Mouse (Mus musculus) hindbrain, embryonic 15.5 days (tissue): Measurements from ENCODE around the gene Orc4. TPM values are rescaled to one million over a fixed set of nuclear protein-coding genes. Genes with fewer than 3 reads are reported as not detected.
A peak's percentile ranks its signal among the peaks of the same experiment; 100 is the strongest.
"Not testable (repeated sequence)": the region's sequence is repeated elsewhere in the genome, so short reads cannot be mapped to it uniquely, and the experiment has no call there.

Source experiments
- ATAC-seq: fragments of 200-750 bp; cut with Nextera tagmentation; 2 replicates; pipeline ENCODE4 v1.8.0; 2017; ENCODE audit warnings: low read depth, moderate number of reproducible peaks, moderate TSS enrichment; ENCODE audit not compliant: low FRiP score
- H3K27ac ChIP-seq: fragments of 300-500 bp; sonication (generic); replicated peaks from 2 replicates; pipeline ENCODE4 v1.5.1; 2015; ENCODE audit warnings: mild to moderate bottlenecking, inconsistent platforms
- H3K27me3 ChIP-seq: fragments of 300-500 bp; sonication (generic); 2 replicates; pipeline ENCODE4 v1.6.1; 2015; ENCODE audit warnings: control low read depth, inconsistent platforms
- H3K36me3 ChIP-seq: fragments of 300-500 bp; sonication (generic); 2 replicates; pipeline ENCODE4 v1.6.1; 2015; ENCODE audit warnings: control low read depth, inconsistent platforms
- H3K4me1 ChIP-seq: fragments of 300-500 bp; sonication (generic); replicated peaks from 2 replicates; pipeline ENCODE4 v1.6.1; 2015; ENCODE audit warnings: control low read depth, inconsistent platforms
- H3K4me2 ChIP-seq: fragments of 300-500 bp; sonication (generic); 2 replicates; pipeline ENCODE4 v1.6.1; 2015; ENCODE audit warnings: moderate library complexity, mild to moderate bottlenecking, inconsistent platforms
- H3K4me3 ChIP-seq: fragments of 300-500 bp; sonication (generic); 2 replicates; pipeline ENCODE4 v1.5.1; 2015; ENCODE audit warnings: mild to moderate bottlenecking, inconsistent platforms
- H3K9ac ChIP-seq: fragments of 300-500 bp; sonication (generic); 2 replicates; pipeline ENCODE4 v1.6.1; 2015; ENCODE audit warnings: inconsistent platforms
- H3K9me3 ChIP-seq: fragments of 300-500 bp; sonication (generic); 2 replicates; pipeline ENCODE4 v1.6.1; 2016; ENCODE audit warnings: control low read depth, inconsistent platforms
- WGBS: fragments of 180-500 bp; shearing (Covaris S2); methylation state at CpG from one replicate; pipeline ENCODE4 v1.1.7; 2015; 5-methylcytosine and 5-hydroxymethylcytosine counted together
- polyA plus RNA-seq: library from polyadenylated mRNA; unstranded; fragments of >200 nt; fragmentation: Nextera tagmentation; extraction: Ambion mirVana; gene quantifications from 2 replicates; pipeline ENCODE4 v1.2.1, GENCODE M21; 2015

The Orc4 gene
- polyA plus RNA-seq, 1 experiment from 2014 or later: 85.5 TPM

- Histone ChIP-seq H3K4me2 (no peak overlapping the region), H3K9ac (no peak overlapping the region), H3K27ac (peak overlapping the region; percentile 11; the same call in 1 of the 2 replicates), H3K27me3 (no peaks in the 10 kb centered on the region), H3K9me3 (no peaks in the 10 kb centered on the region), H3K4me3 (no peak overlapping the region), H3K36me3 (no peaks in the 10 kb centered on the region), H3K4me1 (peaks cover 4% of the 10 kb centered on the region; the same call in 1 of the 2 replicates)
- peak; percentile 73 for ATAC-seq
Measured at GRCm38 (mm10) chr2:48885945-48886344, 64.1 kb downstream of the Orc4 start.

DNA sequence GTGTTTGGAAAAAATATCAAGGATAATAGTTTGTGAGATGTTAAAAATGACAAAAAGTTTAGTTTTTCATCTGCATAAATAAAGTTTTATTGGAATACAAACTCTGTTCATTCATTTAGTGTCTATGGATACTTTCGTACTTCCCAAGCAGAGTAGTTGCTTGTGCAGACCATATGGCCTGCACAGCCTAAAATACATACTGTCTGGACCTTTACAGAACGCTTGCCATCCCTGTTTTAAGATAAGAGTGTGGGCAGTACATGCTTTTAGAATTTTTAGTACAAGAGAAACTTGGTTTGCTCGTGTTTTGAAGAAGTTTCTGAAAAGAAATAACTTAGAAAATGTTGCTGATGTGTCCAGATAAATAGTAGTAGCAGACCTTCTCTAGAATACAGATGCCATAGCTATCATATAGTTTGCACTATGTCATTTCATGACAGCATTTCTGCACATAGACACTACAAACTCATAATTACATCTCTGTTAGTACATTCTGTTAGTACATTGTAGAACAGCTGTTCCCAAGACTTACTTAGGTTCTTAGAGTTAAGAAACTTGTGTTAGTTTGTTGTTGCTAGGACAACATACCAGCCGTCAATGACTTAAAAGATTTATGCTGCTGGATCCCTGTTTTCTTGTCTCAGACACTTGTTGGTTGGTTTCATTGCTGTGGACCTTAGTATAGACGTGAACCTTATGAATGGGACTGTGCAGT is 81.7 kb downstream of the Orc4 start:
- ATAC-seq: no peak
- Histone ChIP-seq H3K9me3 (no peaks in the 10 kb centered on the region), H3K36me3 (0 out of 2 replicates have a peak, but pooled peaks cover 2% of the 10 kb centered on the region), H3K4me1 (no peaks in the 10 kb centered on the region), H3K27ac (no peak overlapping the region), H3K27me3 (no peaks in the 10 kb centered on the region), H3K9ac (no peak overlapping the region), H3K4me3 (no peak overlapping the region), H3K4me2 (no peak overlapping the region)
- 84% methylated on average over 5 of the region's 5 CpGs for WGBS

DNA sequence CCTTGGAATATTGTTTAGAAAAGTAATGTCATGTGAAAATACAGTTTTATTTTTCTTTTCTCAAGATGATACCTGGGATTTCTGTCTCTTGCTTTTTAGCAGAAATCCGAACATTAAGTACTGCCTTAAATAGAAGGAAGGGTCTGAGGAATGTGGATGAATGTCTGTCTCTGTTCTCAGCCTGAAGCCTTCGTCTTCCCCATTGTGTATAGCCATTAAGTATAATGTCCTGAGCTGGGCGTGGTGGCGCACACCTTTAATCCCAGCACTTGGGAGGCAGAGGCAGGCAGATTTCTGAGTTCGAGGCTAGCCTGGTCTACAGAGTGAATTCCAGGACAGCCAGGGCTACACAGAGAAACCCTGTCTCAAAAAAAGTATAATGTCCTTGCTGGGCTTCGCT is 84.5 kb downstream of the Orc4 start:
- not testable (repeated sequence) for H3K27ac ChIP-seq, H3K9ac ChIP-seq, H3K4me1 ChIP-seq, H3K4me2 ChIP-seq, ATAC-seq, H3K36me3 ChIP-seq, H3K9me3 ChIP-seq, H3K27me3 ChIP-seq, H3K4me3 ChIP-seq
- 93% methylated on average over 6 of the region's 6 CpGs for WGBS

Other genes with a start within 250 kb of the Orc4 start
- 45.1 and 48.0 TPM in 2 replicates for gene Acvr2a, start 136.2 kb downstream of the Orc4 start, polyA plus RNA-seq
- 35.2 and 36.5 TPM in 2 replicates for gene Mbd5, start 769 bp downstream of the Orc4 start, polyA plus RNA-seq